Mouse (Mus musculus) embryonic facial prominence, embryonic 14.5 days (tissue): Measurements from ENCODE around the gene Kdm4c. TPM values are rescaled to one million over a fixed set of nuclear protein-coding genes. Genes with fewer than 3 reads are reported as not detected.
"Not testable (repeated sequence)": the region's sequence is repeated elsewhere in the genome, so short reads cannot be mapped to it uniquely, and the experiment has no call there.

Experiments
- ATAC-seq: fragments of 200-750 bp; cut with Nextera tagmentation; 2 replicates; pipeline ENCODE4 v1.8.0; 2017; ENCODE audit warnings: low read depth, moderate number of reproducible peaks, moderate TSS enrichment
- DNase-seq: peaks from one replicate; pipeline ENCODE4 v3.0.0-alpha.2; 2015; ENCODE audit warnings: low spot score
- H3K27ac ChIP-seq: fragments of 300-500 bp; sonication (generic); replicated peaks from 2 replicates; pipeline ENCODE4 v1.5.1; 2014; ENCODE audit warnings: low read depth, mild to moderate bottlenecking, low read length, moderate library complexity
- H3K27me3 ChIP-seq: fragments of 300-500 bp; sonication (generic); replicated peaks from 2 replicates; pipeline ENCODE4 v1.6.1; 2014; ENCODE audit warnings: low read length; ENCODE audit not compliant: control insufficient read depth, insufficient read depth
- H3K36me3 ChIP-seq: fragments of 300-500 bp; sonication (generic); 2 replicates; pipeline ENCODE4 v1.6.1; 2014; ENCODE audit warnings: low read length, mixed read lengths; ENCODE audit not compliant: control insufficient read depth, insufficient read depth
- H3K4me1 ChIP-seq: fragments of 300-500 bp; sonication (generic); 2 replicates; pipeline ENCODE4 v1.6.1; 2014; ENCODE audit warnings: antibody characterized with exemption, low read length; ENCODE audit not compliant: control insufficient read depth, insufficient read depth
- H3K4me2 ChIP-seq: fragments of 300-500 bp; sonication (generic); 2 replicates; pipeline ENCODE4 v1.6.1; 2014; ENCODE audit warnings: low read depth, mild to moderate bottlenecking, low read length, moderate library complexity, mixed read lengths
- H3K4me3 ChIP-seq: fragments of 300-500 bp; sonication (generic); 2 replicates; pipeline ENCODE4 v1.5.1; 2014; ENCODE audit warnings: low read depth, mild to moderate bottlenecking, low read length
- H3K9ac ChIP-seq: fragments of 300-500 bp; sonication (generic); 2 replicates; pipeline ENCODE4 v1.6.1; 2014; ENCODE audit warnings: low read depth, mild to moderate bottlenecking, low read length, moderate library complexity, mixed read lengths
- H3K9me3 ChIP-seq: fragments of 300-500 bp; sonication (generic); 2 replicates; pipeline ENCODE4 v1.6.1; 2016; ENCODE audit warnings: low read length; ENCODE audit not compliant: control insufficient read depth
- WGBS: fragments of 180-500 bp; shearing (Covaris S2); extraction: QIAGEN DNeasy Blood & Tissue Kit; methylation state at CpG from one replicate; pipeline ENCODE4 v1.1.7; 2014; 5-methylcytosine and 5-hydroxymethylcytosine counted together
- polyA plus RNA-seq: library from polyadenylated mRNA; unstranded; fragments of >200 nt; fragmentation: Nextera tagmentation; extraction: Ambion mirVana; gene quantifications from 2 replicates; pipeline ENCODE4 v1.2.1, GENCODE M21; 2014

Kdm4c gene
- polyA plus RNA-seq, 1 experiment from 2014 or later = 16.7 TPM

GRCm38 (mm10) chr4:74357479-74357878 lies 115.2 kb downstream of the Kdm4c start:
- Histone ChIP-seq H3K9ac (no peak overlapping the region), H3K27me3 (no peaks in the 10 kb centered on the region), H3K4me3 (no peak overlapping the region), H3K9me3 (no peaks in the 10 kb centered on the region), H3K4me1 (no peaks in the 10 kb centered on the region), H3K4me2 (no peak overlapping the region), H3K27ac (no peak overlapping the region), H3K36me3 (peaks cover 50% of the 10 kb centered on the region)
- WGBS = 93% methylated on average over 4 of the region's 4 CpGs
- ATAC-seq (no peak), DNase-seq (no peak)

GRCm38 (mm10) chr4:74360274-74360673 lies 118.0 kb downstream of the Kdm4c start:
- 92% methylated on average over 3 of the region's 3 CpGs for WGBS
- Histone ChIP-seq H3K27ac (no peak overlapping the region), H3K9ac (no peak overlapping the region), H3K4me3 (no peak overlapping the region), H3K4me2 (no peak overlapping the region), H3K9me3 (no peaks in the 10 kb centered on the region), H3K27me3 (no peaks in the 10 kb centered on the region), H3K36me3 (peaks cover 40% of the 10 kb centered on the region), H3K4me1 (no peaks in the 10 kb centered on the region)
- no peak for DNase-seq
- no peak for ATAC-seq

GRCm38 (mm10) chr4:74386583-74386982 lies 144.3 kb downstream of the Kdm4c start:
- H3K27me3 ChIP-seq = no peaks in the 10 kb centered on the region
- no peak overlapping the region for H3K9ac ChIP-seq
- H3K4me2 ChIP-seq = no peak overlapping the region
- DNase-seq (no peak), ATAC-seq (no peak)
- no peak overlapping the region for H3K4me3 ChIP-seq
- H3K27ac ChIP-seq = no peak overlapping the region
- H3K36me3 ChIP-seq = peaks cover 16% of the 10 kb centered on the region; the same call in 1 of the 2 replicates
- no peaks in the 10 kb centered on the region for H3K4me1 ChIP-seq
- 82% methylated on average over 4 of the region's 4 CpGs for WGBS
- H3K9me3 ChIP-seq = no peaks in the 10 kb centered on the region

GRCm38 (mm10) chr4:74393162-74393561 lies 150.9 kb downstream of the Kdm4c start:
- 87% methylated on average over 2 of the region's 2 CpGs for WGBS
- Histone ChIP-seq H3K9me3 (no peaks in the 10 kb centered on the region), H3K36me3 (peaks cover 37% of the 10 kb centered on the region), H3K9ac (no peak overlapping the region), H3K27ac (no peak overlapping the region), H3K4me1 (no peaks in the 10 kb centered on the region), H3K4me2 (no peak overlapping the region), H3K27me3 (no peaks in the 10 kb centered on the region), H3K4me3 (no peak overlapping the region)
- DNase-seq (no peak), ATAC-seq (no peak)

- WGBS = 91% methylated on average over 5 of the region's 5 CpGs
- H3K4me1 ChIP-seq = no peaks in the 10 kb centered on the region
- H3K36me3 ChIP-seq = peaks cover 35% of the 10 kb centered on the region
- no peaks in the 10 kb centered on the region for H3K27me3 ChIP-seq
- no peak overlapping the region for H3K4me3 ChIP-seq
- no peaks in the 10 kb centered on the region for H3K9me3 ChIP-seq
- ATAC-seq = no peak
- no peak overlapping the region for H3K27ac ChIP-seq
- DNase-seq = no peak
- H3K9ac ChIP-seq = no peak overlapping the region
- H3K4me2 ChIP-seq = no peak overlapping the region
These were observed 154.3 kb downstream of the Kdm4c start for GRCm38 (mm10) chr4:74396562-74396961.

- DNase-seq, H3K9ac ChIP-seq, H3K4me2 ChIP-seq, H3K27ac ChIP-seq, H3K4me3 ChIP-seq, H3K27me3 ChIP-seq, H3K9me3 ChIP-seq, ATAC-seq, H3K4me1 ChIP-seq: not testable (repeated sequence)
- peaks cover 48% of the 10 kb centered on the region for H3K36me3 ChIP-seq
- 85% methylated on average over 7 of the region's 7 CpGs for WGBS
These were observed 159.5 kb downstream of the Kdm4c start for GRCm38 (mm10) chr4:74401617-74402313.

- no peak overlapping the region for H3K27ac ChIP-seq
- DNase-seq (no peak), ATAC-seq (no peak)
- H3K9ac ChIP-seq = no peak overlapping the region
- H3K4me2 ChIP-seq = no peak overlapping the region
- no peaks in the 10 kb centered on the region for H3K4me1 ChIP-seq
- no peak overlapping the region for H3K4me3 ChIP-seq
- H3K9me3 ChIP-seq = no peaks in the 10 kb centered on the region
- WGBS = 74% methylated on average over 1 of the region's 1 CpGs
- H3K36me3 ChIP-seq = peaks cover 33% of the 10 kb centered on the region
- no peaks in the 10 kb centered on the region for H3K27me3 ChIP-seq
These were observed 166.4 kb downstream of the Kdm4c start for GRCm38 (mm10) chr4:74408731-74409130.

GRCm38 (mm10) chr4:74419794-74420193 lies 177.5 kb downstream of the Kdm4c start:
- H3K27me3 ChIP-seq = no peaks in the 10 kb centered on the region
- no peaks in the 10 kb centered on the region for H3K36me3 ChIP-seq
- H3K4me2 ChIP-seq = no peak overlapping the region
- ATAC-seq = no peak
- no peak overlapping the region for H3K9ac ChIP-seq
- WGBS = 69% methylated on average over 1 of the region's 1 CpGs
- no peak overlapping the region for H3K27ac ChIP-seq
- H3K4me1 ChIP-seq = no peaks in the 10 kb centered on the region
- no peak overlapping the region for H3K4me3 ChIP-seq
- no peaks in the 10 kb centered on the region for H3K9me3 ChIP-seq
- no peak for DNase-seq
